Mouse (Mus musculus) heart, embryonic 14.5 days (tissue): ENCODE data around the gene Ptpn6. TPM values are rescaled to one million over a fixed set of nuclear protein-coding genes. Genes with fewer than 3 reads are reported as not detected.
A peak's percentile ranks its signal among the peaks of the same experiment; 100 is the strongest.

ENCODE experiments used
- ATAC-seq: fragments of 200-750 bp; cut with Nextera tagmentation; 2 replicates; pipeline ENCODE4 v1.8.0; 2017; ENCODE audit warnings: low read depth, moderate TSS enrichment; ENCODE audit not compliant: insufficient number of reproducible peaks, insufficient read depth, low FRiP score
- H3K27ac ChIP-seq, 2 experiments: fragments of 200-500 bp in 1 of 2; fragments of 300-500 bp in 1 of 2; sonication (generic) in 1 of 2; replicated peaks in 1 of 2; 2 replicates each; pipeline ENCODE4 v1.5.1; 2012 to 2014; ENCODE audit warnings: low read depth in 2 of 2, low read length in 2 of 2, control low read depth in 1 of 2, mild to moderate bottlenecking in 1 of 2, mixed read lengths in 1 of 2; ENCODE audit not compliant: control insufficient read depth in 1 of 2, insufficient read depth in 1 of 2
- H3K27me3 ChIP-seq: fragments of 300-500 bp; sonication (generic); 2 replicates; pipeline ENCODE4 v1.6.1; 2014; ENCODE audit warnings: mild to moderate bottlenecking, low read length, control low read depth; ENCODE audit not compliant: control insufficient read depth, insufficient read depth
- H3K36me3 ChIP-seq: fragments of 300-500 bp; sonication (generic); 2 replicates; pipeline ENCODE4 v1.6.1; 2014; ENCODE audit warnings: mild to moderate bottlenecking, control low read depth, low read length, mixed read lengths; ENCODE audit not compliant: control insufficient read depth, insufficient read depth
- H3K4me1 ChIP-seq, 2 experiments: fragments of 200-500 bp in 1 of 2; fragments of 300-500 bp in 1 of 2; sonication (generic) in 1 of 2; 2 replicates each; pipeline ENCODE4 v1.6.1; 2012 to 2014; ENCODE audit warnings: low read length in 2 of 2, control low read depth in 1 of 2, mixed read lengths in 1 of 2; ENCODE audit not compliant: control insufficient read depth in 2 of 2, insufficient read depth in 2 of 2
- H3K4me2 ChIP-seq: fragments of 300-500 bp; sonication (generic); 2 replicates; pipeline ENCODE4 v1.6.1; 2014; ENCODE audit warnings: mild to moderate bottlenecking, low read length
- H3K4me3 ChIP-seq, 2 experiments: fragments of 200-500 bp in 1 of 2; fragments of 300-500 bp in 1 of 2; sonication (generic) in 1 of 2; 2 replicates each; pipeline ENCODE4 v1.5.1; 2012 to 2014; ENCODE audit warnings: low read length in 2 of 2, mild to moderate bottlenecking in 2 of 2, control low read depth in 1 of 2, low read depth in 1 of 2, moderate library complexity in 1 of 2; ENCODE audit not compliant: control insufficient read depth in 1 of 2, insufficient read depth in 1 of 2
- H3K9ac ChIP-seq: fragments of 300-500 bp; sonication (generic); 2 replicates; pipeline ENCODE4 v1.6.1; 2014; ENCODE audit warnings: mild to moderate bottlenecking, low read length
- H3K9me3 ChIP-seq: fragments of 300-500 bp; sonication (generic); 2 replicates; pipeline ENCODE4 v1.6.1; 2016; ENCODE audit warnings: low read length, control low read depth; ENCODE audit not compliant: control insufficient read depth
- WGBS: fragments of 180-500 bp; shearing (Covaris S2); extraction: QIAGEN DNeasy Blood & Tissue Kit; methylation state at CpG from one replicate; pipeline ENCODE4 v1.1.7; 2014; 5-methylcytosine and 5-hydroxymethylcytosine counted together
- polyA plus RNA-seq: library from polyadenylated mRNA; unstranded; fragments of >200 nt; fragmentation: Nextera tagmentation; extraction: Ambion mirVana; gene quantifications from 2 replicates; pipeline ENCODE4 v1.2.1, GENCODE M21; 2014

Gene Ptpn6
- polyA plus RNA-seq, 1 experiment from 2014 or later: 4.9 TPM

DNA sequence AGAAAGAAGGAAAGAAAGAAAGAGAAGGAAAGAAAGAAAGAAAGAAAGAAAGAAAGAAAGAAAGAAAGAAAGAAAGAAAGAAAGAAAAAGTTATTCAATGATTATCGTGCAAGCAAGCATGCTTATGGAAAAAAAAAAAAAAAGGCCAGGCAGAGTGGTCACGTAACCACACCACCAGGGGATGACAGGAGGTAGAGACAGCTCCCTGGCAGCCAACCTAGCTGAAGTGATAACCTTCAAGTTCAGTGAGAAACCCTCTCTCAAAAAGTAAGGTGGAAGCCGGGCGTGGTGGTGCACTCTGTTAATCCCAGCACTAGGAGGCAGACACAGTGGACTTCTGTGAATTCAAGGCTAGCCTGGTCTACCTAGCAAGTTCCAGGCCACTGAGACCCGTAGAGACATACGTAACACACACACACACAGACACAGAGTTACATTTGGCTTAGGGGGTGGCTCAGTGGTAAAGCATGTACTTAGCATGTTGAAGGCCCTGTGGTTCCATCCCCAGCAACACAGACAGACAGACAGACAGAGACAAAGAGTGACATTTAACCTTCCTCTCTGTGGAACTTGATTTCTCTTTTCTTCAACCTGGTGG lies 15.5 kb downstream of the Ptpn6 start:
- Histone ChIP-seq H3K9ac (no peak overlapping the region), H3K27me3 (no peaks in the 10 kb centered on the region), H3K36me3 (no peaks in the 10 kb centered on the region), H3K4me1 (peaks cover 0 to 3% of the 10 kb centered on the region in 2 experiments; a peak in 1 of 4 replicates), H3K27ac (no peak overlapping the region), H3K4me3 (no peak overlapping the region), H3K9me3 (no peaks in the 10 kb centered on the region), H3K4me2 (no peak overlapping the region)
- 58% methylated on average over 6 of the region's 6 CpGs for WGBS
- no peak for ATAC-seq

DNA sequence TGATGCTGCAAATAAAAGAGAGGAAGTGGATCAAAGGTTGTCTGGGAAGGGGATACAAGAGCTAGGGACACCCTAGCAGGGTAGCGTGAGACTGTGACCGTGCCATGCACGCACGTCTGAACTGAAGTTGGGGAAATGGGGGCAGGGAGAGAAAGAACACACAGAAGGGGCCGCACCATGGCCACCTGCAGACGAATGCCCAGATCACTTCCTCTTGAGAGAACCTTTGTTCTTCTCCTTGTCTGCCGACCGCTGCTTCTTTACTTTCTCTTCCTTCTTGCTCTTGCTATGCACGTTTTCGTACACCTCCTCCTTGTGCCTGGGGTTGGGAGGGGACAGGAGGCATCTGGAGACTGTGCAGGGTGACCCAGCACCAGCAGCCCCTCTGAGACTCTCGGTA lies 17.6 kb downstream of the Ptpn6 start:
- Histone ChIP-seq H3K4me2 (no peak overlapping the region), H3K27ac (no peak overlapping the region), H3K36me3 (peaks cover 18% of the 10 kb centered on the region), H3K9me3 (no peaks in the 10 kb centered on the region), H3K27me3 (no peaks in the 10 kb centered on the region), H3K4me3 (no peak overlapping the region), H3K9ac (no peak overlapping the region), H3K4me1 (peaks cover 0 to 3% of the 10 kb centered on the region in 2 experiments; a peak in 1 of 4 replicates)
- WGBS: 71% methylated on average over 11 of the region's 11 CpGs
- no peak for ATAC-seq

DNA sequence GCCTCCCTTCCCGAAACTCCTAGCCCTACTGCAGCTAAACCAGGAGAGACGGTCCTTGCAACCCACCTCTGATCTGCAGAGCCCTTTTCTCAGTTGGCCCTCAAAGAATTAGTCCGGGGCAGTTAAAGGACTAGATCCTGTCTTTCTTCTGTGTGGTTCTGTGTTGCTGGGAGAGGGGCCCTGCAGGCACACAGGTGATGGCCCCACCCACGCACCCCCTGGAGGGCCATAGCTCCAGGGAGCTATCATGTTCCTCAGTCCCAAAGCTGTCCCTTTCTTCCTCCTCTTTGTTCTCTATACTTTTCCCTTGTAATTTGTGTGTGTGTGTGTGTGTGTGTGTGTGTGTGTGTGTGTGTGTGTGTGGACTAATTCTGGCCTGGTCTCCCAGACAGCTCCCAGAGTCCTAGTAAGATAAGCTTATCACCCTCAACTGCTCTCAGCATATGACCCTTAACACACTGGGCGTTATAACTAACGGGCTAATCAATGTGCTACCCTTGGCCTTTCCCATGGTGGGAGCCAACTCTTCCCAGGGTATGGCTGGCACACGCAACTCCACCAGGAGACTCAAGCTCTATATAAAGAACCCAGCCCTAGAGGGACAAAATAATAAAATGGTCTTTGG lies 19.0 kb downstream of the Ptpn6 start:
- no peak overlapping the region for H3K9ac ChIP-seq
- H3K27me3 ChIP-seq: no peaks in the 10 kb centered on the region
- WGBS: 54% methylated on average over 7 of the region's 7 CpGs
- H3K36me3 ChIP-seq: peaks cover 33% of the 10 kb centered on the region
- peaks cover 0 to 3% of the 10 kb centered on the region in 2 experiments; a peak in 1 of 4 replicates for H3K4me1 ChIP-seq
- no peak overlapping the region for H3K4me3 ChIP-seq
- no peak for ATAC-seq
- no peaks in the 10 kb centered on the region for H3K9me3 ChIP-seq
- no peak overlapping the region for H3K27ac ChIP-seq
- no peak overlapping the region for H3K4me2 ChIP-seq

DNA sequence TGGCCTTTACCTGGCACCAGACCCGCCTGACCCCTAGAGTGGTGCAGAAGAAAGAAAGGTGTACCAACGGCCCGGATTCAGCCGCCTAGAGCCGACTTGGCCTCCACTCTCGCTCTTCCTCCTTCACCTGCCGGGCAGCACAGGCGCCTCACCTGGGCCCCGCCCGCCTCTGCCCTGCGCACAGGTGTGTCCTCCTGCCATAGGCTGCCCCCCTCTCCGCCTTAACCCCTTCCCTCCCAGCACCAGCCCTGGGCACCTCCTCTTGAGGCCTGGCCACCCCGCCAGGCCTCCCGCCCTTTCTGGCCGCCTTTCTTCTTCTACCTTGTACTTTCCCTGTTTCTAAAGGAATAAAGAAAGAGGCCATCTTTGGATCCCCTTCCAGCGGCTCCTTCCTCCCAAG lies 19.8 kb downstream of the Ptpn6 start:
- no peak overlapping the region for H3K27ac ChIP-seq
- WGBS: 65% methylated on average over 16 of the region's 16 CpGs
- no peaks in the 10 kb centered on the region for H3K9me3 ChIP-seq
- no peak overlapping the region for H3K9ac ChIP-seq
- no peaks in the 10 kb centered on the region for H3K27me3 ChIP-seq
- H3K36me3 ChIP-seq: peaks cover 40% of the 10 kb centered on the region
- H3K4me1 ChIP-seq: peaks cover 4 to 7% of the 10 kb centered on the region in 2 experiments; a peak in 2 of 4 replicates
- no peak for ATAC-seq
- H3K4me2 ChIP-seq: no peak overlapping the region
- H3K4me3 ChIP-seq: no peak overlapping the region

DNA sequence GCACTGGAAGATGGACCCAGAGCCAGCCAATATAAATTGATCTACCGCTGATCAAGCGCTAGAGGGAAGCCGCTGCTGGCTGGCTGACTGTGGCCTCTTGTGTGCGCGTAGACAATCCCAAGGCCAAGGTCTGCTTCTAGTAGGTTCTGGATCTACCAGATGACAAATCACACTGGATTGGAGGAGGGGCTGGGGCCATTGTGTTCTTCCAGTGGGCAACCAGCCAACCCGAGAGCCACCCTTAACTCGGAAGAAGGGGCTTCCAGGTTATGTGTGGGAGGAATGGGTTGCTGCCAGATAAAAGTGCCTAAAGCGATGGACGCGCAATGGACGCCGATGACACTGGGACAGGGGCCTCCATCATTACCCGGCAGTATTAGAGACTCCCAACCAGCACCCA lies 20.5 kb downstream of the Ptpn6 start:
- no peaks in the 10 kb centered on the region for H3K27me3 ChIP-seq
- H3K9me3 ChIP-seq: no peaks in the 10 kb centered on the region
- H3K27ac ChIP-seq: no peak overlapping the region
- H3K4me3 ChIP-seq: no peak overlapping the region
- no peak overlapping the region for H3K9ac ChIP-seq
- H3K4me2 ChIP-seq: no peak overlapping the region
- WGBS: 74% methylated on average over 13 of the region's 13 CpGs
- peaks cover 45% of the 10 kb centered on the region for H3K36me3 ChIP-seq
- ATAC-seq: no peak
- peaks cover 6 to 14% of the 10 kb centered on the region in 2 experiments for H3K4me1 ChIP-seq

DNA sequence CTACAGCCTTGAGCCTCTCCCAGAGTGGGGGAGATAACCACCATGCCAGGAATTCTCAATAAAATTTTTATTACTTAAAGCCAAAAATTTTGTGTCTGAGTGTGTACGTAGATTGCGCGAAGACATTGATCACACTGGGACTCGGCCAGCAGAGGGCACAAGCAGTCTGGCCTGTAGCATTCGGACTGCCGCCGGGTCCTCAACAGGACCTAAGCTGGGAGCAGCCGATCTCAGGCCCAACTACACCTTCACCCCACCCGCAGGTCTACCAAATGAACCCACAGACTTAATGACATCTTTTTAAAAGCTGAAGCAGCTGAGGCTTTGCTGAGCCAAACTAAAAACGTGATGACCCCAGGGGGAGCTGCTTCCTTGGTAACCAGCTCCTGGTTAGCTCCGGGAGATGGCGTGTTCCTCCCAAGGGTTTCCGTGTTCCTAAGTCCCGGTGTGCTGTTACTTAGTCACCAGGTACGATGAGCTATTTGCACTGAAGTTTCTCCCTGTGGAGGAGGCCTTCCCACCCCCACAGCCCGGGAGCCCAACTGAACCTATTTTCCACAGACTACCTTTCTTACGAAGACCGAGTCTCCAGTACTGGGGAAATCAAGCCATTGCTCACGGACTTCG lies 21.5 kb downstream of the Ptpn6 start:
- no peak overlapping the region for H3K4me2 ChIP-seq
- no peaks in the 10 kb centered on the region for H3K9me3 ChIP-seq
- WGBS: 69% methylated on average over 20 of the region's 20 CpGs
- no peak overlapping the region for H3K4me3 ChIP-seq
- no peak overlapping the region for H3K27ac ChIP-seq
- no peaks in the 10 kb centered on the region for H3K27me3 ChIP-seq
- peaks cover 7 to 16% of the 10 kb centered on the region in 2 experiments for H3K4me1 ChIP-seq
- no peak overlapping the region for H3K9ac ChIP-seq
- ATAC-seq: no peak
- peaks cover 45% of the 10 kb centered on the region for H3K36me3 ChIP-seq

DNA sequence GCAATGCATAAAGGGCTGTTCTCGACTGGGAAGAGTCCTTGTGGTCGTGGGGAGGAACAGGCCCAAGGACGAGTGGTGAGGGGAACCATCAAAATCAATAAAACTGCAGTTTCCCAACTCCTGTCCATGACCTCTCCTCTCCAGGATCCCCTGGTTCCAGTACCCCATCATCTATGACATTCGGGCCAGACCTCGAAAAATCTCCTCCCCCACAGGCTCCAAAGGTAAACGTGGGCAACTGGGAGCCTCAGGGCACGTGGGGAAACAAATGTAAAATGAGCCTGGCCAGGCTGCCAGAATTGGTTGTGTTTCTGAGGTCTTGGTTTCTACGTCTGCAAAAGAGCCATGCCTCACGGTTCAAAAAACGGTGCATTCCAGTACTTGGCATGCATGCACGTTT lies 25.6 kb downstream of the Ptpn6 start:
- Histone ChIP-seq H3K36me3 (peaks cover 66% of the 10 kb centered on the region), H3K9ac (peak overlapping the region; percentile 97), H3K27me3 (no peaks in the 10 kb centered on the region), H3K4me1 (peaks cover 9 to 29% of the 10 kb centered on the region in 2 experiments), H3K27ac (peak overlapping the region; percentile 69 to 88), H3K4me2 (peak overlapping the region; percentile 96), H3K9me3 (no peaks in the 10 kb centered on the region), H3K4me3 (peak overlapping the region; percentile 63 to 85)
- no peak for ATAC-seq
- 14% methylated on average over 11 of the region's 11 CpGs for WGBS
